Mouse (Mus musculus): ENCODE data around the gene Dpf3. TPM values are rescaled to one million over a fixed set of nuclear protein-coding genes. Genes with fewer than 3 reads are reported as not detected.

The Dpf3 gene
- polyA plus RNA-seq, 1 experiment, result 1.8 TPM

- no peak for DNase-seq (ENCODE audit: low read depth)
Measured at GRCm38 (mm10) chr12:83340960-83341359, 146.6 kb downstream of the Dpf3 start.

- no peak for DNase-seq (ENCODE audit: low read depth)
Measured at GRCm38 (mm10) chr12:83338345-83338744, 149.2 kb downstream of the Dpf3 start.

GRCm38 (mm10) chr12:83337776-83338149, 149.8 kb downstream of the Dpf3 start:
- DNase-seq (ENCODE audit: low read depth), result no peak

- DNase-seq (ENCODE audit: low read depth), result no peak
Measured at GRCm38 (mm10) chr12:83337077-83337775, 150.3 kb downstream of the Dpf3 start.

GRCm38 (mm10) chr12:83330056-83330455, 157.5 kb downstream of the Dpf3 start:
- no peak for DNase-seq (ENCODE audit: low read depth)

GRCm38 (mm10) chr12:83328899-83329298, 158.6 kb downstream of the Dpf3 start:
- peak; percentile 37 for DNase-seq (ENCODE audit: low read depth)

GRCm38 (mm10) chr12:83328491-83328890, 159.0 kb downstream of the Dpf3 start:
- no peak for DNase-seq (ENCODE audit: low read depth)

GRCm38 (mm10) chr12:83327451-83327850, 160.1 kb downstream of the Dpf3 start:
- DNase-seq (ENCODE audit: low read depth), result no peak

GRCm38 (mm10) chr12:83320725-83321124, 166.8 kb downstream of the Dpf3 start:
- DNase-seq (ENCODE audit: low read depth), result no peak

GRCm38 (mm10) chr12:83317646-83318443, 169.7 kb downstream of the Dpf3 start:
- no peak for DNase-seq (ENCODE audit: low read depth)

GRCm38 (mm10) chr12:83314666-83315065, 172.8 kb downstream of the Dpf3 start:
- DNase-seq (ENCODE audit: low read depth), result no peak

- no peak for DNase-seq (ENCODE audit: low read depth)
Measured at GRCm38 (mm10) chr12:83312818-83313217, 174.7 kb downstream of the Dpf3 start.

GRCm38 (mm10) chr12:83310567-83310966, 176.9 kb downstream of the Dpf3 start:
- DNase-seq (ENCODE audit: low read depth), result no peak

- DNase-seq (ENCODE audit: low read depth), result no peak
Measured at GRCm38 (mm10) chr12:83309031-83309804, 178.3 kb downstream of the Dpf3 start.

- no peak for DNase-seq (ENCODE audit: low read depth)
Measured at GRCm38 (mm10) chr12:83308627-83309026, 178.9 kb downstream of the Dpf3 start.

GRCm38 (mm10) chr12:83303221-83303620, 184.3 kb downstream of the Dpf3 start:
- DNase-seq (ENCODE audit: low read depth), result no peak

GRCm38 (mm10) chr12:83302320-83303153, 185.0 kb downstream of the Dpf3 start:
- no peak for DNase-seq (ENCODE audit: low read depth)

- DNase-seq (ENCODE audit: low read depth), result no peak
Measured at GRCm38 (mm10) chr12:83301616-83302319, 185.7 kb downstream of the Dpf3 start.

- DNase-seq (ENCODE audit: low read depth), result no peak
Measured at GRCm38 (mm10) chr12:83298358-83298757, 189.2 kb downstream of the Dpf3 start.

- no peak for DNase-seq (ENCODE audit: low read depth)
Measured at GRCm38 (mm10) chr12:83295031-83295430, 192.5 kb downstream of the Dpf3 start.

- DNase-seq (ENCODE audit: low read depth), result no peak
Measured at GRCm38 (mm10) chr12:83291915-83292314, 195.6 kb downstream of the Dpf3 start.
